Mouse (Mus musculus) forebrain, embryonic 11.5 days (tissue): ENCODE data around the gene Fam161a. TPM values are rescaled to one million over a fixed set of nuclear protein-coding genes. Genes with fewer than 3 reads are reported as not detected.
"Not testable (repeated sequence)": the region's sequence is repeated elsewhere in the genome, so short reads cannot be mapped to it uniquely, and the experiment has no call there.

Experiments used
- ATAC-seq: fragments of 200-750 bp; cut with Nextera tagmentation; replicated peaks from 2 replicates; pipeline ENCODE4 v1.8.0; 2017; ENCODE audit warnings: moderate TSS enrichment; ENCODE audit not compliant: low FRiP score
- DNase-seq: peaks from one replicate; pipeline ENCODE4 v3.0.0-alpha.2; 2017; ENCODE audit warnings: low spot score
- H3K27ac ChIP-seq: fragments of 300-500 bp; sonication (generic); 2 replicates; pipeline ENCODE4 v1.5.1; 2014; ENCODE audit warnings: low read depth, low read length
- H3K27me3 ChIP-seq: fragments of 300-500 bp; sonication (generic); 2 replicates; pipeline ENCODE4 v1.6.1; 2014; ENCODE audit warnings: mild to moderate bottlenecking, low read length, mixed read lengths; ENCODE audit not compliant: control insufficient read depth, insufficient read depth
- H3K36me3 ChIP-seq: fragments of 300-500 bp; sonication (generic); 2 replicates; pipeline ENCODE4 v1.6.1; 2014; ENCODE audit warnings: mild to moderate bottlenecking, low read length, moderate library complexity, mixed read lengths; ENCODE audit not compliant: control insufficient read depth, insufficient read depth
- H3K4me1 ChIP-seq: fragments of 300-500 bp; sonication (generic); replicated peaks from 2 replicates; pipeline ENCODE4 v1.6.1; 2014; ENCODE audit warnings: low read length, mixed read lengths; ENCODE audit not compliant: control insufficient read depth, insufficient read depth
- H3K4me2 ChIP-seq: fragments of 300-500 bp; sonication (generic); 2 replicates; pipeline ENCODE4 v1.6.1; 2014; ENCODE audit warnings: low read depth, mild to moderate bottlenecking, low read length, moderate library complexity, mixed read lengths; ENCODE audit not compliant: severe bottlenecking
- H3K4me3 ChIP-seq: fragments of 300-500 bp; sonication (generic); 2 replicates; pipeline ENCODE4 v1.5.1; 2014; ENCODE audit warnings: low read depth, low read length
- H3K9ac ChIP-seq: fragments of 300-500 bp; sonication (generic); 2 replicates; pipeline ENCODE4 v1.6.1; 2014; ENCODE audit warnings: low read length
- H3K9me3 ChIP-seq: fragments of 300-500 bp; sonication (generic); 2 replicates; pipeline ENCODE4 v1.6.1; 2016; ENCODE audit warnings: low read length, mixed read lengths; ENCODE audit not compliant: control insufficient read depth
- WGBS: fragments of 180-500 bp; shearing (Covaris S2); extraction: QIAGEN DNeasy Blood & Tissue Kit; methylation state at CpG from one replicate; pipeline ENCODE4 v1.1.7; 2014; 5-methylcytosine and 5-hydroxymethylcytosine counted together
- polyA plus RNA-seq: library from polyadenylated mRNA; unstranded; fragments of >200 nt; fragmentation: Nextera tagmentation; extraction: Ambion mirVana; gene quantifications from 2 replicates; pipeline ENCODE4 v1.2.1, GENCODE M21; 2014

Gene Fam161a
- polyA plus RNA-seq, 1 experiment from 2014 or later = 3.4 TPM

DNA sequence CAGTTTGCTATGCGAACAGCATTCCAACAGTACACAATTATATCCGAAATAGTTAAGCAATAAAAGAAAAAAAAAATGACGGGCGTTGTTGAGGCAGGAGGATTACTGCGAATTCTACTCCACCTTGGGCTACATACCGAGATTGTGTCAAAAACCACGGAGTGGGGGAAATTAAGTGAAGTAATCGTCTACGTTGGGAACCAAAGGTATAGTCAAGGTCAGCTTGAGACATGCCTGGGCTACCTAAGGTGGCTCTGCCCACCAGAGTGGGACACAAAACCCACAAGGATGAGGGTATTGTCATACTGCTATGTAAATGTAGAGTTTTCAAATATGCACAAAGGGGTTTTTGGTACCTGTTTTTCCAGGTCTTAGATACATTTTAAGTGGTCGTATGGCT lies 60.9 kb downstream of the Fam161a start:
- Histone ChIP-seq H3K4me2 (peak overlapping the region; percentile 76), H3K36me3 (no peaks in the 10 kb centered on the region), H3K4me1 (no peaks in the 10 kb centered on the region), H3K27me3 (no peaks in the 10 kb centered on the region), H3K4me3 (peak overlapping the region; percentile 63), H3K9me3 (no peaks in the 10 kb centered on the region), H3K27ac (no peak overlapping the region), H3K9ac (peak overlapping the region; percentile 72)
- WGBS = 10% methylated on average over 10 of the region's 10 CpGs
- DNase-seq = no peak
- ATAC-seq = peak; percentile 29; the same call in 1 of the 2 replicates

- not testable (repeated sequence) for H3K27ac ChIP-seq, H3K4me1 ChIP-seq, DNase-seq, H3K4me3 ChIP-seq, H3K27me3 ChIP-seq, H3K36me3 ChIP-seq, H3K9ac ChIP-seq, H3K4me2 ChIP-seq, H3K9me3 ChIP-seq, ATAC-seq
- 90% methylated on average over 9 of the region's 9 CpGs for WGBS
Observed at GRCm38 (mm10) chr11:23068986-23069385, 61.7 kb downstream of the Fam161a start.

DNA sequence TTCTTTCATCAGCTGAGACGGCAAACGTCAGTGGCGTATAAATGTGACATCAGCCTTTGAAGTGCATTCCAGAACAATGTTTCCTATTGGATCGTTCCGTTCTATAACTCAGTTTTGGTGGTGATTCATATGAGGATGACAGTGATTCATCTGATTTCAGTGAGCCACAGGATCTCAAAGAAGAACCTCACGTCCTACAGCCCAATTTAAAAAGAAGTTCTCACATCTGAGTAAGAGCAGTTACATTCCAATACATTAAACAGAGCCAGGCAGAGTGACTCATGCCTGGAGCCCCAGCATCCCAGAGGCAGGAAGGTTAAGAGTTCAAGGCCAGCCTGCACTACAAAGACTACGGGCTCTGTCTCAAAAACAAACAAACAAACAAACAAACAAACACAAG lies 67.5 kb downstream of the Fam161a start:
- no peak overlapping the region for H3K4me3 ChIP-seq
- H3K36me3 ChIP-seq = no peaks in the 10 kb centered on the region
- H3K9ac ChIP-seq = no peak overlapping the region
- no peak for DNase-seq
- no peak overlapping the region for H3K27ac ChIP-seq
- WGBS = 84% methylated on average over 7 of the region's 7 CpGs
- no peak for ATAC-seq
- H3K4me2 ChIP-seq = no peak overlapping the region
- H3K9me3 ChIP-seq = no peaks in the 10 kb centered on the region
- no peaks in the 10 kb centered on the region for H3K27me3 ChIP-seq
- no peaks in the 10 kb centered on the region for H3K4me1 ChIP-seq

DNA sequence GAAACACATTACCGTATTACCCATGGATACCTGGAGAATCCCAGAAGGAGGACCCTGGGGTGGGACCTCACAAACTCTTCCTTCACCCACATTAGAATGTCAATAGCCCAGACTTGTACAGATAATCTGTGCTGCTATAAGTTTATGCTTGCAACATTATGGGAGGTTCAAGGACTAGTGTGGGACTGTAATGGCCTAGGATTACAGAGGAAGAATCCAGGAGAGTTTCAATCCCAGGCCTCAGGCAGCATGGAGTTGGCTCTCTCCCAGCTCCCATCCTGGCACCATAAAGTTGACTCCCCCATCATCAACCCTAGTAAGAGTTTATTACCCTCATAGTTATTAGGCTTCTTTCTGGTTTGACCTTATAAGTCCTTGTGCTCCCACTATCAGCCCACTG lies 71.2 kb downstream of the Fam161a start:
- Histone ChIP-seq H3K4me3 (no peak overlapping the region), H3K9ac (no peak overlapping the region), H3K4me2 (no peak overlapping the region), H3K4me1 (no peaks in the 10 kb centered on the region), H3K27ac (no peak overlapping the region), H3K27me3 (no peaks in the 10 kb centered on the region), H3K9me3 (no peaks in the 10 kb centered on the region), H3K36me3 (no peaks in the 10 kb centered on the region)
- WGBS = 88% methylated on average over 1 of the region's 1 CpGs
- no peak for ATAC-seq
- DNase-seq = no peak

Other genes with a start within 250 kb of the Fam161a start
- gene B3gnt2, start 146.6 kb upstream of the Fam161a start, polyA plus RNA-seq = 2.4 and 2.8 TPM in 2 replicates
- 3.7 and 4.7 TPM in 2 replicates for gene Zrsr1, start 35.5 kb upstream of the Fam161a start, polyA plus RNA-seq
- gene Gm28048, start 25.4 kb upstream of the Fam161a start, polyA plus RNA-seq = 5.8 and 6.4 TPM in 2 replicates
- gene Commd1, start 25.1 kb upstream of the Fam161a start, polyA plus RNA-seq = 375 and 399 TPM in 2 replicates
- 411 and 432 TPM in 2 replicates for gene Cct4, start 17.0 kb upstream of the Fam161a start, polyA plus RNA-seq
- 176 and 187 TPM in 2 replicates for gene Xpo1, start 248.5 kb downstream of the Fam161a start, polyA plus RNA-seq